Mouse (Mus musculus) lung, embryonic 14.5 days (tissue): ENCODE measurements around the gene Snx30. TPM values are rescaled to one million over a fixed set of nuclear protein-coding genes. Genes with fewer than 3 reads are reported as not detected.
A peak's percentile ranks its signal among the peaks of the same experiment; 100 is the strongest.

Experiments
- ATAC-seq: fragments of 200-750 bp; cut with Nextera tagmentation; 2 replicates; pipeline ENCODE4 v1.8.0; 2017; ENCODE audit warnings: mild to moderate bottlenecking, moderate TSS enrichment, moderate library complexity; ENCODE audit not compliant: insufficient read depth
- DNase-seq: peaks from one replicate; pipeline ENCODE4 v3.0.0-alpha.2; 2015
- H3K27ac ChIP-seq: fragments of 300-500 bp; sonication (generic); 2 replicates; pipeline ENCODE4 v1.5.1; 2014; ENCODE audit warnings: low read depth, mild to moderate bottlenecking, moderate library complexity
- H3K27me3 ChIP-seq: fragments of 300-500 bp; sonication (generic); 2 replicates; pipeline ENCODE4 v1.6.1; 2014; ENCODE audit warnings: low read length, control low read depth; ENCODE audit not compliant: insufficient read depth
- H3K36me3 ChIP-seq: fragments of 300-500 bp; sonication (generic); 2 replicates; pipeline ENCODE4 v1.6.1; 2014; ENCODE audit warnings: control low read depth; ENCODE audit not compliant: insufficient read depth
- H3K4me1 ChIP-seq: fragments of 300-500 bp; sonication (generic); 2 replicates; pipeline ENCODE4 v1.6.1; 2014; ENCODE audit warnings: antibody characterized with exemption, control low read depth; ENCODE audit not compliant: insufficient read depth
- H3K4me2 ChIP-seq: fragments of 300-500 bp; sonication (generic); 2 replicates; pipeline ENCODE4 v1.6.1; 2014; ENCODE audit warnings: mild to moderate bottlenecking
- H3K4me3 ChIP-seq: fragments of 300-500 bp; sonication (generic); 2 replicates; pipeline ENCODE4 v1.5.1; 2014; ENCODE audit warnings: low read depth, low read length
- H3K9ac ChIP-seq: fragments of 300-500 bp; sonication (generic); 2 replicates; pipeline ENCODE4 v1.6.1; 2014
- H3K9me3 ChIP-seq: fragments of 300-500 bp; sonication (generic); 2 replicates; pipeline ENCODE4 v1.6.1; 2016; ENCODE audit warnings: low read depth, low read length, control low read depth
- CTCF ChIP-seq: IDR thresholded peaks from 2 replicates; pipeline ENCODE4 v1.5.1; 2016; ENCODE audit warnings: antibody characterized with exemption, low read depth
- WGBS: fragments of 180-500 bp; shearing (Covaris S2); extraction: QIAGEN DNeasy Blood & Tissue Kit; methylation state at CpG from one replicate; pipeline ENCODE4 v1.1.7; 2014; 5-methylcytosine and 5-hydroxymethylcytosine counted together
- polyA plus RNA-seq: library from polyadenylated mRNA; unstranded; fragments of >200 nt; fragmentation: Nextera tagmentation; extraction: Ambion mirVana; gene quantifications from 2 replicates; pipeline ENCODE4 v1.2.1, GENCODE M21; 2014

The Snx30 gene
- polyA plus RNA-seq, 1 experiment from 2014 or later, result 10.6 TPM

- H3K9me3 ChIP-seq, result no peaks in the 10 kb centered on the region
- no peaks in the 10 kb centered on the region for H3K27me3 ChIP-seq
- peaks cover 18% of the 10 kb centered on the region; the same call in 1 of the 2 replicates for H3K36me3 ChIP-seq
- ATAC-seq (no peak), DNase-seq (no peak)
- WGBS, result 74% methylated on average over 6 of the region's 6 CpGs
- H3K4me2 ChIP-seq, result no peak overlapping the region
- H3K4me1 ChIP-seq, result no peaks in the 10 kb centered on the region
- no peak overlapping the region for H3K27ac ChIP-seq
- no peak overlapping the region for H3K9ac ChIP-seq
- no peak overlapping the region for H3K4me3 ChIP-seq
- TF ChIP-seq CTCF, result no peak
These were observed 84.5 kb downstream of the Snx30 start for GRCm38 (mm10) chr4:59890086-59890600.

DNA sequence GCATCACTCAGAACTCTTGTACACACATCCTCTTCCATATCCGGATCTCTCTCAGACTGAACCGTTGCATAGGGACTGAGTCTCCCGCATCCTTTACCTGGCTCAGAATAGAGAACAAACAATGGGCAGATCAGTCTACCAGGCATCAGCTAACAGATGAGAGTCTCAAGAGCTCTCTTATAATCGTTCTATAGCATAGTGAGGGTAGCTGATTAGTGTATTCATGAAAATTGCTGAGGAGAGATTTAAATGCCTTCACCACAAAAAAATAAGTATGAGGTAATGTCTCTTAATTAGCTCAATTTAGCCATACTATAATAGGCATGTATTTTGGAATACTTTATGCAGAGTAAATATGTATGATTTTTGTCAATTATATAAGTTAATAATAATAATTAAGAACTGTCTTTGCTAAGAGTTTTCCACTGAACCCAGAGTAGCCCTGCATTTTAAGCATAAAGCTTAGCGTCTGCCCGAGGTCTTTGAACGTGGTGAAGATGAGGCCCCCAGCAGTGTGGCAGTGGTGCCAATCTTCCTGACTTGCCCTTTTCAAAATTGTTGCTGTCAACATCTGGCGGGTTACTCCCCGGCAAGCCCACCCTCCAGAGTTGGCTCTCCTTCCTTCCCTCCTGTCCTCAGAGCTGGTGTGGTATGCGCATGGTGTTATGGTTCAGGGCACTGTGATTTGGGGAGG is 86.2 kb downstream of the Snx30 start:
- Histone ChIP-seq H3K27me3 (no peaks in the 10 kb centered on the region), H3K27ac (no peak overlapping the region), H3K36me3 (peaks cover 24% of the 10 kb centered on the region; the same call in 1 of the 2 replicates), H3K9me3 (no peaks in the 10 kb centered on the region), H3K4me1 (no peaks in the 10 kb centered on the region), H3K9ac (no peak overlapping the region), H3K4me2 (no peak overlapping the region), H3K4me3 (no peak overlapping the region)
- 90% methylated on average over 10 of the region's 10 CpGs for WGBS
- no peak for DNase-seq
- TF ChIP-seq CTCF, result no peak
- no peak for ATAC-seq

DNA sequence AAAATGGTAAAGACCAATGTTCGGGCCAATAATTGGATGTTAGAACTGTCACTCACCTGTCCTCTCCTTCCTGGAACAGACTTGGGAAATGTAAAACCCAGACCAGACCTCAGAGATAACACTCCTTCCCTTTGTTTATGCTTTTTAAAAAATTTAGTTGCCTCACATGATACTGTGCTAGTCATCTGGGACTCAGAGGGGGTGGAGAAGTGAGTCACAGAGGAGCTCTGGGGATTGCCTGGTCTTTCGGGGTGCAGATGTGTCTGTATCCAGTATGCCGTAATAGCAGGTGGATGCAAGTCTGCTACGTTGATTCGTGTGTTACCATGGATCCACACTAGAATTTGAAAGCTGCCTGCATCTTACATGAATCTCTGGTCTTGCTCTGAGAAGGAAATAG is 87.1 kb downstream of the Snx30 start:
- WGBS, result 88% methylated on average over 5 of the region's 5 CpGs
- Histone ChIP-seq H3K27ac (no peak overlapping the region), H3K4me1 (no peaks in the 10 kb centered on the region), H3K4me3 (no peak overlapping the region), H3K9ac (no peak overlapping the region), H3K9me3 (no peaks in the 10 kb centered on the region), H3K27me3 (no peaks in the 10 kb centered on the region), H3K36me3 (peaks cover 28% of the 10 kb centered on the region; the same call in 1 of the 2 replicates), H3K4me2 (no peak overlapping the region)
- no peak for TF ChIP-seq CTCF
- ATAC-seq (no peak), DNase-seq (no peak)

DNA sequence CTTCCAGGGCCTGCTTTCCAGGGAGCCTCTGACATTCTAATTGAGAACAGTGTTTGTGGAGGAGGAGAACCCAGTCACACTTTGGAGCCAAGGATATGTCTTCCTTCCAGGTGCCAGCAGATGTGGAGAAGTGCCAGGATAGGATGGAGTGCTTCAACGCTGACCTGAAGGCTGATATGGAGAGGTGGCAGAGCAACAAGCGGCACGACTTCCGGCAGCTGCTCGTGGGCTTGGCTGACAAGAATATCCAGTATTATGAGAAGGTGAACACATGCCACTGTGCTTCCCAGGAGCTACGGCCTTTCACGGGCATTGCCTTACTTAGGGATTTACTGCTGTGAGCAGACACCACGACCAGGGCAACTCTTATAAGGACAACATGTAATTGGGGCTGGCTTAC is 88.8 kb downstream of the Snx30 start:
- peaks cover 33% of the 10 kb centered on the region for H3K36me3 ChIP-seq
- no peak overlapping the region for H3K27ac ChIP-seq
- H3K9ac ChIP-seq, result no peak overlapping the region
- no peak overlapping the region for H3K4me2 ChIP-seq
- no peaks in the 10 kb centered on the region for H3K4me1 ChIP-seq
- H3K27me3 ChIP-seq, result no peaks in the 10 kb centered on the region
- no peak for TF ChIP-seq CTCF
- ATAC-seq, result no peak
- DNase-seq, result no peak
- 83% methylated on average over 8 of the region's 8 CpGs for WGBS
- no peak overlapping the region for H3K4me3 ChIP-seq
- no peaks in the 10 kb centered on the region for H3K9me3 ChIP-seq

- Histone ChIP-seq H3K36me3 (peaks cover 33% of the 10 kb centered on the region), H3K4me1 (no peaks in the 10 kb centered on the region), H3K9ac (no peak overlapping the region), H3K27me3 (no peaks in the 10 kb centered on the region), H3K4me2 (no peak overlapping the region), H3K9me3 (no peaks in the 10 kb centered on the region), H3K4me3 (no peak overlapping the region), H3K27ac (no peak overlapping the region)
- no peak for ATAC-seq
- WGBS, result 90% methylated on average over 3 of the region's 3 CpGs
- no peak for TF ChIP-seq CTCF
- DNase-seq, result no peak
These were observed 89.4 kb downstream of the Snx30 start for GRCm38 (mm10) chr4:59894977-59895575.

DNA sequence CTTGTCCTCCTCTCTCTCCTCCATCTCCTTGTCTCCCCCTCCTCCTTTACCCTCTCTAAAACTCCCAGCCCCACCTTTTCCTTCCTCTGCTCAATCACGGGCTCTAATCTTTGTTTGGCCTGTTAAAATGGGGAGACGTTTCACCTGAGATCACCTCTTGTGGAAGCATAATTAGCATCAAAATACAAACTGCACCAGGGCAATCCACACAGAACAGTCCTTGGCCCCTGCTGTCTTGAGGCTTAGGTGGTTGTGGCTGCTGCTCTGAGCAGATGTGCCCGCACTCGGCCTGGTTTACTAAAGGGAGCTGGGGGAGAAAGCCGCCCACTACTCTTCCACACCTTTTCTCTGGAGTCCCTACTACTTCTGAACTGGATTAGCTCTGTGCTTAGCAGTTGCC is 90.4 kb downstream of the Snx30 start:
- TF ChIP-seq CTCF, result no peak

GRCm38 (mm10) chr4:59897814-59898520 is 92.3 kb downstream of the Snx30 start:
- DNase-seq, result no peak
- H3K9ac ChIP-seq, result no peak overlapping the region
- no peak for TF ChIP-seq CTCF
- H3K27ac ChIP-seq, result peak overlapping the region; percentile 24; the same call in 1 of the 2 replicates
- no peak overlapping the region for H3K4me3 ChIP-seq
- H3K4me1 ChIP-seq, result no peaks in the 10 kb centered on the region
- H3K9me3 ChIP-seq, result no peaks in the 10 kb centered on the region
- ATAC-seq, result no peak
- peaks cover 29% of the 10 kb centered on the region for H3K36me3 ChIP-seq
- 70% methylated on average over 12 of the region's 12 CpGs for WGBS
- H3K27me3 ChIP-seq, result no peaks in the 10 kb centered on the region
- no peak overlapping the region for H3K4me2 ChIP-seq

More for the DNA sequence above, 90.4 kb downstream of the Snx30 start:
- Histone ChIP-seq H3K36me3 (peaks cover 36% of the 10 kb centered on the region), H3K4me3 (no peak overlapping the region), H3K4me2 (no peak overlapping the region), H3K9ac (no peak overlapping the region), H3K4me1 (no peaks in the 10 kb centered on the region), H3K27me3 (no peaks in the 10 kb centered on the region), H3K9me3 (no peaks in the 10 kb centered on the region), H3K27ac (no peak overlapping the region)
- 76% methylated on average over 5 of the region's 5 CpGs for WGBS
- ATAC-seq, result no peak
- no peak for DNase-seq
